Mouse (Mus musculus): ENCODE results near the gene Ccdc121.

DNA sequence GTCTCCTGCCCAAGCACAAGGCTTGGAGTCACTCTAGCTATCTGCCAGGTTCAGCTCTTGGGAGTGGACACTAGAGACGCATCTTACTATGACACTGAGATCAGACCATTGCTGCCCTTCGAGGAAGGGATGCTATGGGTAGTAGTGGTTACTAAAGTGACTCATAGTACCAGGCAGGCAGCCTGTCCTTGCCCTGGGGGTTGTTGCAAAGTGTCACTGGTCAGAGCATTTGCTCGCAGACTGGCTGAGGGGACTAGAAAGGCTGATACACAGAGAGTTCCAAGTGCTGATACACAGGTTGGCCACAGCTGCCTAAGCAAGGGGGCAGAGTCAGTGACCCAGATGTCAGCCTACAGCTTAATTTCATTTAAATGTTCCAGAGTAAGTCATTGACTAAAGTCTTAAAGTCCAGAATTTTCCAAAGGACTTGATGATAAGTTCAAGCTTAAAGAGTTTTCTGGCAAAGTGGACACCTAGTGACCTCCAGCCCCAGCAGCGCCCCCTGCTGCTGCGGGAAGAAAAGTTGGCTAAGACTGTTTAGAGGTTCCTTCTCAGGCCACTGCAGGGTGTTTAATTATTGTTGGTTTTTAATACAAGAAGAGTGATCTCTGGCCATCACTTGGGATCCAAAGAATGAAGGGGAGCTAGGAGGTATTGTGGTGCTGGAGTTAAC is 32.6 kb upstream of the Ccdc121 start:
- no peak for TF ChIP-seq POLR2AphosphoS2 (IDR thresholded peaks at IDR 0.05; ENCODE audit: low read depth, low read length)
- peak in 1 of 2 experiments; percentile 76; a peak in 2 of 4 replicates for TF ChIP-seq CTCF (conservative IDR thresholded peaks at IDR 0.05 in 1 of 2, IDR thresholded peaks at IDR 0.05 in 1 of 2; ENCODE audit: low read depth in 2 of 2, low read length in 2 of 2)
- TF ChIP-seq POLR2A (IDR thresholded peaks at IDR 0.05; ENCODE audit: low read depth, low read length): no peak
- TF ChIP-seq MAX (IDR thresholded peaks at IDR 0.05; ENCODE audit: low read length): no peak
- no peak for TF ChIP-seq ZC3H11A (IDR thresholded peaks at IDR 0.05; ENCODE audit: low read depth, low read length)
- no peak for TF ChIP-seq USF1 (IDR thresholded peaks at IDR 0.05; ENCODE audit: low read depth, low read length)
- no peak for TF ChIP-seq MEF2A (IDR thresholded peaks at IDR 0.05; ENCODE audit: borderline replicate concordance, low read depth, low read length)
- no peak for TF ChIP-seq EP300 (IDR thresholded peaks at IDR 0.05; ENCODE audit: low read length)
- no peak for TF ChIP-seq ZKSCAN1 (IDR thresholded peaks at IDR 0.05; ENCODE audit: borderline replicate concordance, low read depth, low read length)
- no peak for TF ChIP-seq CHD1 (IDR thresholded peaks at IDR 0.05; ENCODE audit: low read depth, low read length)
- TF ChIP-seq USF2 (conservative IDR thresholded peaks at IDR 0.05; ENCODE audit: low read depth, low read length): no peak
- peak; percentile 31 for TF ChIP-seq RAD21 (IDR thresholded peaks at IDR 0.05; ENCODE audit: low read depth, low read length)
- no peak for TF ChIP-seq CHD2 (IDR thresholded peaks at IDR 0.05; ENCODE audit: low read length)

All from CH12.LX (cell line).